Mouse (Mus musculus): ENCODE measurements at regions not wholly inside any gene's neighbourhood (a gene's known extent, or its start where the extent isn't known, plus 50 kb on each side); places are given as distances from the start of the nearest gene placed in this dataset.

DNA sequence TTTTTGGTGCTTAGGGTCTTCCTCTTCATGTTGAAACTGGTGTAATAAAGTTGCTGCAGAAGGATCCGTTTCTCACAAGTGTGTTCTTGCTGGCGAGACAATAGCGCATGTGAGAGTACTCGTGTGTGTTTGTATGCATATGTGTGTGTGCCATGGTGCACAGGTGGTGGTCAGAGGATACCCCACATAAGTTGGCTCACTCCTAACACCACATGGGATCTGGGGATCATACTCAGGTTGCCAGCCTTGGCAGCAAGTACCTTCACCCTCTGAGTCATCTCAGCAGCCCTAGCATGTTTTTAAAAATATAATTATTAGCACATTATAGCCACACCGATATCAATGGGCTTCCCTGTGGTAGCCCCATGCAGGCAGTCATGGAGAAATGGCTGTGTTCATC is 97.6 kb downstream of the 4931417E11Rik start:
- H3K4me3 ChIP-seq (ENCODE audit: low read depth, low read length), result no peak overlapping the region
- no peaks in the 10 kb centered on the region for H3K4me1 ChIP-seq (replicated peaks; ENCODE audit: control insufficient read depth, insufficient read depth, low read length)
- no peaks in the 10 kb centered on the region for H3K9me3 ChIP-seq (ENCODE audit: control insufficient read depth)
- TF ChIP-seq CTCF (IDR thresholded peaks at IDR 0.05; ENCODE audit: low read depth), result no peak
- H3K4me2 ChIP-seq (replicated peaks; ENCODE audit: low read depth), result no peak overlapping the region
- 0 out of 2 replicates have a peak, but pooled peaks cover 3% of the 10 kb centered on the region for H3K27me3 ChIP-seq (replicated peaks; ENCODE audit: control insufficient read depth, insufficient read depth, low read length)
- H3K36me3 ChIP-seq (ENCODE audit: control insufficient read depth, insufficient read depth), result no peaks in the 10 kb centered on the region
- no peak overlapping the region for H3K27ac ChIP-seq (ENCODE audit: low read depth, low read length)
- no peak overlapping the region for H3K9ac ChIP-seq (ENCODE audit: low read depth, low read length)
- no peak for ATAC-seq
- WGBS, result 89% methylated on average over 5 of the region's 5 CpGs

DNA sequence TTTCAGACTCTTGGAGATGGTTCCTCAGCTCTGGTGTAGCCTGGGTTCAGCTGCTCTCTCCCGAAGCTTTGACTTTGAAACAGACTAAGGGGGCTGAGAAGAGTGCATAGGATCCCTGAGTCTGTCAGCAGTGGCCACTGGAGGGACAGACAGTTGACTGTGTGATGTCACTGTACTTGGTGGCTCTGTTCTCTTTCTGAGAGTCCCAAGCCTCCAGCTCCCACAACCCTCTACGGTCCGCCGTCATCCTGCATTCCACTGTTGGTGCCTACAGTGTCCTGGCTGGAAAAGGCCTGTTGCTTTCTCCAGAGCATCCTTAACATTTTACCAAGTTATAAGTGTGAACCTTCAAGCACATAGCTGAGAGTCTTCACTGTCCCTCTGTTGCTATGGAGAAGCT is 98.6 kb downstream of the 4931417E11Rik start:
- Histone ChIP-seq H3K27ac (ENCODE audit: low read depth, low read length) (no peak overlapping the region), H3K4me2 (replicated peaks; ENCODE audit: low read depth) (no peak overlapping the region), H3K9ac (ENCODE audit: low read depth, low read length) (no peak overlapping the region), H3K4me3 (ENCODE audit: low read depth, low read length) (no peak overlapping the region), H3K4me1 (replicated peaks; ENCODE audit: control insufficient read depth, insufficient read depth, low read length) (no peaks in the 10 kb centered on the region), H3K36me3 (ENCODE audit: control insufficient read depth, insufficient read depth) (no peaks in the 10 kb centered on the region), H3K27me3 (replicated peaks; ENCODE audit: control insufficient read depth, insufficient read depth, low read length) (0 out of 2 replicates have a peak, but pooled peaks cover 3% of the 10 kb centered on the region), H3K9me3 (ENCODE audit: control insufficient read depth) (no peaks in the 10 kb centered on the region)
- ATAC-seq, result no peak
- no peak for TF ChIP-seq CTCF (IDR thresholded peaks at IDR 0.05; ENCODE audit: low read depth)
- WGBS, result 88% methylated on average over 4 of the region's 4 CpGs

DNA sequence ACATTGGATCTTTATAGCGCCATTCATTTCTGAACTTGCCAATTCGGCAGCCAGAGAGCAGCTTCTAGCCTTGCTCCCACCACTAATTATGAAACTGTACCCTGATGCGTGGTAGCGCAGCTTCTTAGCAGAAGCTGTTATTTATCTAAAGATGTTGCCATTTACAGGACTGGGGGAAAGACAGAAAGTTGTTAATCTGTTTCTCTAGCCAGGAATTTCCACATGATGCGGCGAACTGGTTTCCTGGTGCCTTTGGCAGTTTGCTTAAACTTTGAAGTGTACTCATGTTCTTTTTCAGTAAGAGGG is 100.7 kb downstream of the 4931417E11Rik start:
- no peak overlapping the region for H3K9ac ChIP-seq (ENCODE audit: low read depth, low read length)

DNA sequence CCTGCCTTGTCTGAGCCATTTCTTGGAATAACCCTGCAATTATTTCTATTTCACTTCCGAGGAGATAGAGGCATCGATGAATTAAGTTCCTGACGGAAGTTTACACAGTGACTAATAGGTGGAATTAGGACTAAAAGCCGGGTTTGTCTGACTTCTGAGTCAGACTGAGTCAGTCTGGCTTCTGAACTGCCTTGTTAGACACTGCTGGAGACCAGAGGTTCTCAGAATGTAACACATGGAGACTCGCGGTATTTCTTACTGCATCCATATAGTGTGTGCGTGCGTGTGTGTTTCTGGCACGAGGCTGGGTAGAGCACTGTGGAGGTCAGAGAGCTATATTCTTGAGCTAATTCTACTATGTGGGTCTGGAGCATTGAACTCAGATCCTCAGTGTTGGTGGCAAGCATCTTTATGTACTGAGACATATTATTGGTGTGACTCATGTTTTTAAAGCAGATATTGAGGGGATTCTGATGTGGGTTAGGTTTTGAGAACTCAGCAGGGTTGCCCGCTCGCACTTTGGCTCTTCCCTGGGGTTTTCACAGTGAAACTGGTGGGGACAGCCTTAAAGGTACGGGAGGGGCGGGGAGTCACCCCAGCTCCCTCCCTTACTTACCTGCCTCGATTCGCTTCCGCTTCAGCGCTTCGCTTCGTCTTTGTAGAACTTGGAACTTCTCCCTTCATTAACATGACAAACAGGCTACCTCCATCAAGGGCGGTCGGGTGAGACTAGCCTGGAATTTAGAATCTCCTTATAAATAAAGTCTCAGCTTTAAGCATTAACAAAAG is 101.2 kb downstream of the 4931417E11Rik start:
- Histone ChIP-seq H3K36me3 (ENCODE audit: control insufficient read depth, insufficient read depth) (no peaks in the 10 kb centered on the region), H3K4me3 (ENCODE audit: low read depth, low read length) (peak overlapping the region; percentile 15), H3K27ac (ENCODE audit: low read depth, low read length) (no peak overlapping the region), H3K9ac (ENCODE audit: low read depth, low read length) (no peak overlapping the region), H3K4me1 (replicated peaks; ENCODE audit: control insufficient read depth, insufficient read depth, low read length) (no peaks in the 10 kb centered on the region), H3K4me2 (replicated peaks; ENCODE audit: low read depth) (peak overlapping the region; percentile 46), H3K9me3 (ENCODE audit: control insufficient read depth) (no peaks in the 10 kb centered on the region), H3K27me3 (replicated peaks; ENCODE audit: control insufficient read depth, insufficient read depth, low read length) (0 out of 2 replicates have a peak, but pooled peaks cover 3% of the 10 kb centered on the region)
- ATAC-seq, result peak; percentile 67
- WGBS, result 8% methylated on average over 21 of the region's 21 CpGs
- TF ChIP-seq CTCF (IDR thresholded peaks at IDR 0.05; ENCODE audit: low read depth), result no peak

More for the DNA sequence above, 100.7 kb downstream of the 4931417E11Rik start:
- H3K9me3 ChIP-seq (ENCODE audit: control insufficient read depth), result no peaks in the 10 kb centered on the region
- ATAC-seq, result no peak
- WGBS, result 28% methylated on average over 6 of the region's 6 CpGs
- no peaks in the 10 kb centered on the region for H3K36me3 ChIP-seq (ENCODE audit: control insufficient read depth, insufficient read depth)
- H3K27ac ChIP-seq (ENCODE audit: low read depth, low read length), result no peak overlapping the region
- peak overlapping the region; percentile 46 for H3K4me2 ChIP-seq (replicated peaks; ENCODE audit: low read depth)
- H3K4me3 ChIP-seq (ENCODE audit: low read depth, low read length), result no peak overlapping the region
- 0 out of 2 replicates have a peak, but pooled peaks cover 3% of the 10 kb centered on the region for H3K27me3 ChIP-seq (replicated peaks; ENCODE audit: control insufficient read depth, insufficient read depth, low read length)
- H3K4me1 ChIP-seq (replicated peaks; ENCODE audit: control insufficient read depth, insufficient read depth, low read length), result no peaks in the 10 kb centered on the region
- TF ChIP-seq CTCF (IDR thresholded peaks at IDR 0.05; ENCODE audit: low read depth), result no peak

DNA sequence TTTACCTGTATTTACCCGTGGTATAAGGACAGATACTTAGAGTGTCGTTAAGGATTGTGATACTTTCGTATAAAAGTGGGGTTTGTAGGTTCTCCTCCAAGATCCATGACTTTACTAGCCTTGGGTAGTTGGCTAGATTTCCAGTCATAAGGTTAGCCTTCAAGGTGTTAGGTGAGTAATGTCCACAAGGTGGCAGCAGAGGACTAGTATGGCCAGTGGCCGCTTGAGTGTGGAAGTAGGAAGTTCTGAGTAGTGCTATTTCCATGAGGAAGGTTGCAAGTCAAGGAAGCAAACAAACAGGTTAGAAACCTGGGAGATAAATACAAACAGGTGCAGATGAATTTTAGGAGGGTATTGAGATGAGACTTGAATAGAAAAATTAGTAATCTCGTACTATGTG is 101.9 kb downstream of the 4931417E11Rik start:
- H3K9me3 ChIP-seq (ENCODE audit: control insufficient read depth), result no peaks in the 10 kb centered on the region
- H3K27me3 ChIP-seq (replicated peaks; ENCODE audit: control insufficient read depth, insufficient read depth, low read length), result 0 out of 2 replicates have a peak, but pooled peaks cover 3% of the 10 kb centered on the region
- peak overlapping the region; percentile 15 for H3K4me3 ChIP-seq (ENCODE audit: low read depth, low read length)
- H3K4me1 ChIP-seq (replicated peaks; ENCODE audit: control insufficient read depth, insufficient read depth, low read length), result no peaks in the 10 kb centered on the region
- no peaks in the 10 kb centered on the region for H3K36me3 ChIP-seq (ENCODE audit: control insufficient read depth, insufficient read depth)
- peak overlapping the region; percentile 46 for H3K4me2 ChIP-seq (replicated peaks; ENCODE audit: low read depth)
- H3K27ac ChIP-seq (ENCODE audit: low read depth, low read length), result no peak overlapping the region
- no peak overlapping the region for H3K9ac ChIP-seq (ENCODE audit: low read depth, low read length)
- WGBS, result 7% methylated on average over 5 of the region's 5 CpGs
- peak; percentile 97 for TF ChIP-seq CTCF (IDR thresholded peaks at IDR 0.05; ENCODE audit: low read depth)
- peak; percentile 77 for ATAC-seq

DNA sequence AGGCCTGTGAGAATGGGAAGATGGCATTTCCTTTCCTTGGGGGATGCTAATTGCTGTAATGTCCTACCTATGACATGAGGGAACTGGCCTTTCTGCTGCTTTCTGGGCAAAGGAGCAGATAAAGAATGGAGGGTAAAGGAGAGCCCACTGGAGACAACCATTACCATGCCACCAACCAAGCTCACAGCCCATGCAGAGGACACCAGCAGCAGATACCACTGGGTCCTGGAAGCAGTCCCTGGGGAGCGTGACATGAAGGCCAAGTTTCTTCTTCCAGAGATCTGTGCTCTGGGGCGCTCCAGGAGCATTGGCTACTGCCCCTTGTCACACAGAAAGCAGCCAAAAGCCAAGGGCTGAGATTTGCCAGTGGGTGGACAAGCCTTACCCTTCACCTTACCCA is 102.8 kb downstream of the 4931417E11Rik start:
- 85% methylated on average over 2 of the region's 2 CpGs for WGBS
- Histone ChIP-seq H3K9ac (ENCODE audit: low read depth, low read length) (no peak overlapping the region), H3K27ac (ENCODE audit: low read depth, low read length) (no peak overlapping the region), H3K9me3 (ENCODE audit: control insufficient read depth) (no peaks in the 10 kb centered on the region), H3K4me3 (ENCODE audit: low read depth, low read length) (no peak overlapping the region), H3K36me3 (ENCODE audit: control insufficient read depth, insufficient read depth) (no peaks in the 10 kb centered on the region), H3K4me2 (replicated peaks; ENCODE audit: low read depth) (no peak overlapping the region), H3K27me3 (replicated peaks; ENCODE audit: control insufficient read depth, insufficient read depth, low read length) (0 out of 2 replicates have a peak, but pooled peaks cover 3% of the 10 kb centered on the region), H3K4me1 (replicated peaks; ENCODE audit: control insufficient read depth, insufficient read depth, low read length) (no peaks in the 10 kb centered on the region)
- no peak for TF ChIP-seq CTCF (IDR thresholded peaks at IDR 0.05; ENCODE audit: low read depth)
- no peak for ATAC-seq

Data from intestine, postnatal 0 days (tissue).